Mouse (Mus musculus): ENCODE data around the gene Ivns1abp. TPM values are rescaled to one million over a fixed set of nuclear protein-coding genes. Genes with fewer than 3 reads are reported as not detected.

Gene Ivns1abp
- polyA plus RNA-seq, 1 experiment from 2014 or later: 228 TPM

Other genes with a start within 250 kb of the Ivns1abp start
- 2.1 and 3.4 TPM in 2 replicates for gene Gm47985, start 161.9 kb upstream of the Ivns1abp start, polyA plus RNA-seq (2014; fragmentation: Nextera tagmentation; extraction: Ambion mirVana)
- 0.48 and 1.2 TPM in 2 replicates for gene Gm8947, start 152.1 kb upstream of the Ivns1abp start, polyA plus RNA-seq (2014; fragmentation: Nextera tagmentation; extraction: Ambion mirVana)
- gene Gm47995, start 146.0 kb upstream of the Ivns1abp start, polyA plus RNA-seq (2014; fragmentation: Nextera tagmentation; extraction: Ambion mirVana): 0.90 and 1.4 TPM in 2 replicates
- gene 3110040M04Rik, start 140.4 kb upstream of the Ivns1abp start, polyA plus RNA-seq (2014; fragmentation: Nextera tagmentation; extraction: Ambion mirVana): 0.68 and 1.1 TPM in 2 replicates
- 0.70 TPM in 1 of 2 replicates, not detected in the other for gene Gm47996, start 134.3 kb upstream of the Ivns1abp start, polyA plus RNA-seq (2014; fragmentation: Nextera tagmentation; extraction: Ambion mirVana)
- 19.6 and 27.7 TPM in 2 replicates for gene Swt1, start 84.0 kb downstream of the Ivns1abp start, polyA plus RNA-seq (2014; fragmentation: Nextera tagmentation; extraction: Ambion mirVana)
- gene Trmt1l, start 84.1 kb downstream of the Ivns1abp start, polyA plus RNA-seq (2014; fragmentation: Nextera tagmentation; extraction: Ambion mirVana): 41.2 and 45.7 TPM in 2 replicates
- gene Rnf2, start 156.5 kb downstream of the Ivns1abp start, polyA plus RNA-seq (2014; fragmentation: Nextera tagmentation; extraction: Ambion mirVana): 80.5 and 87.5 TPM in 2 replicates
- gene Fam129a, start 226.7 kb downstream of the Ivns1abp start, polyA plus RNA-seq (2014; fragmentation: Nextera tagmentation; extraction: Ambion mirVana): 2.3 and 3.1 TPM in 2 replicates

Measured in heart, embryonic 11.5 days (tissue).